Mouse (Mus musculus) B cell, adult (primary cell): ENCODE data around the gene Myl7. TPM values are rescaled to one million over a fixed set of nuclear protein-coding genes. Genes with fewer than 3 reads are reported as not detected.

ENCODE experiments used
- total RNA-seq: library from RNA; stranded (reverse); gene quantifications from 4 replicates; pipeline ENCODE4 v1.2.4, GENCODE M21; 2023; ENCODE audit not compliant: inconsistent age

Myl7 gene
- not detected in 4 replicates for total RNA-seq

GRCm38 (mm10) chr11:5898531-5898930 lies at the start of gene Myl7:
TSS of gene Myl7 (minus strand) at chr11:5898782.

DNA sequence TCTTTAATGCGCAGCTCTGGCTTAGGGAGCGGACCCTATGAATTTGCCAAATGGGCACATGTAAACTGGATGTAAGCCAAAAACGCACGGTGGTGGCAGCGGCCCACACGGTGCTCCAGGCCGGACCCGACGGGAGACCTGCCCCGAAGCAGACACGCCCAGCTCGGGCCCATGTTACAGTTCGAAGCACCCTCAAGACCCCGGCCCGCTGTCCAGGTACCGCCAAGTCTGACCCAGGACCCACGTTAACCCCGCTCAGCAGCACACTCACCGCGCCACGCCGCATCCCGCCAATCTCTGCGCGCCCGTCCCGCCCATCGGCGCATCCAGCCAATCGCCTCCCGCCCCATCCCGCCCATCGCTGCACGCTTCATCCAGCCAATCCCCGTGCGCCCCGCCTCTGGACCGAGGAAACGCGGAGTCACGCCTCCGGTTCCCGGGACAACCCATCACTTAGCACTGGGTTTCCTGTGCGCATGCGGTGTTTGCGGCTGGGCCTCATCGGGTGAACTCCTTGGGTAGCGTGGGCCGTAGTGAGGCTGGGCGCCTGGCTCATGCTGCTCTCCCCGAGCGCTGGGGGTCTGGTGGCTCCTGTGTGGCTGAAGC lies 20.6 kb downstream of the Myl7 start, which contains the start of gene Pold2:
Pold2 (minus strand) TSS at position 372 of the 606 bp plus-strand sequence.

DNA sequence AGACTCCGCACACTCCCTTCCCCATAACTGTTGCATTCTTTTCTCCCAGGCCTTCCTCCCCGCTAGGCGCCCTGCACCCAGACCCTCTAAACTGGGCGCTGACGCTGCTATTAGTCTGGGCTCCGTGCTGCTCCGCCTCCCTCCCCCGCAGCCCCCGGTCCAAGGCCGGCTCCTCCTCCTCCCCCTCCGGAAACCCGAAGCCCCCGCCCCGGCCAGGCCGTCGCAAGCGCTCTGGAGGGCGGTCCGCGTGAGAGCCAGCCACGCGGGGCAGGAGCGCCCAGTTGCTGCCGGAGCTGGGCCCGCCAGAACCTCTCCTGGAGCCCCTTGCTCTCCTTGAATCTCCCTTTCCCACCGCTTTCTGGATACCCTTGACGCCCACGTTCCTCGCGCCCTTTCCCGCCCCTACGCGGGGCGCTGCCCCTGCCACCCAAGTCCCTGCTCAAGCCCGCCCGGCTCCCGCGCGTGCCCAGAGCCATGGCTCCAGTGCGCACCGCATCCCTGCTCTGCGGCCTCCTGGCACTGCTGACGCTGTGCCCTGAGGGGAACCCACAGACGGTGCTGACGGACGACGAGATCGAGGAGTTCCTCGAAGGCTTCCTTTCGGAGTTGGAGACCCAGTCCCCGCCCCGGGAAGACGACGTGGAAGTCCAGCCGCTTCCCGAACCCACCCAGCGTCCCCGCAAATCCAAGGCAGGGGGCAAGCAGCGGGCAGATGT lies 36.7 kb downstream of the Myl7 start, which contains the start of gene Aebp1:
Aebp1 (plus strand) TSS at position 270 of the 716 bp plus-strand sequence.

Other genes with a start within 250 kb of the Myl7 start
- gene Mrps24, start 183.1 kb downstream of the Myl7 start, total RNA-seq, result 51.6 to 60.5 TPM (median 54.9 TPM) in 4 replicates
- 20.7 to 34.7 TPM (median 24.7 TPM) in 4 replicates for gene Urgcp, start 136.4 kb downstream of the Myl7 start, total RNA-seq
- 174 to 196 TPM (median 183 TPM) in 4 replicates for gene Dbnl, start 110.3 kb downstream of the Myl7 start, total RNA-seq
- gene Pgam2, start 95.0 kb downstream of the Myl7 start, total RNA-seq, result not detected in 4 replicates
- 102 to 110 TPM (median 106 TPM) in 4 replicates for gene Polm, start 60.8 kb downstream of the Myl7 start, total RNA-seq
- gene Aebp1, start 36.8 kb downstream of the Myl7 start, total RNA-seq, result 0.12 to 0.42 TPM (median 0.23 TPM) in 4 replicates
- gene Pold2, start 20.5 kb downstream of the Myl7 start, total RNA-seq, result 41.6 to 48.6 TPM (median 44.8 TPM) in 4 replicates
- gene Gck, start 51.3 kb upstream of the Myl7 start, total RNA-seq, result not detected in 4 replicates
- gene Ykt6, start 56.9 kb upstream of the Myl7 start, total RNA-seq, result 62.4 to 71.8 TPM (median 67.9 TPM) in 4 replicates
- 0.39 to 0.75 TPM (median 0.65 TPM) in 4 replicates for gene Camk2b, start 167.6 kb upstream of the Myl7 start, total RNA-seq